Mouse (Mus musculus) hindbrain, embryonic 10.5 days (tissue): ENCODE results near the gene Gm765. TPM values are rescaled to one million over a fixed set of nuclear protein-coding genes. Genes with fewer than 3 reads are reported as not detected.

Experiments used
- DNase-seq: peaks from one replicate; pipeline ENCODE4 v3.0.0-alpha.2; 2017; ENCODE audit warnings: low spot score
- H3K27ac ChIP-seq: fragments of 300-500 bp; sonication (generic); 2 replicates; pipeline ENCODE4 v1.5.1; 2016; ENCODE audit warnings: mild to moderate bottlenecking, moderate library complexity
- H3K27me3 ChIP-seq: fragments of 300-500 bp; sonication (generic); 2 replicates; pipeline ENCODE4 v1.6.1; 2016; ENCODE audit warnings: mild to moderate bottlenecking; ENCODE audit not compliant: poor library complexity, insufficient read depth, severe bottlenecking
- H3K36me3 ChIP-seq: fragments of 300-500 bp; sonication (generic); 2 replicates; pipeline ENCODE4 v1.6.1; 2016; ENCODE audit warnings: mild to moderate bottlenecking, moderate library complexity
- H3K4me1 ChIP-seq: fragments of 300-500 bp; sonication (generic); replicated peaks from 2 replicates; pipeline ENCODE4 v1.6.1; 2016; ENCODE audit warnings: mild to moderate bottlenecking
- H3K4me3 ChIP-seq: fragments of 300-500 bp; sonication (generic); 2 replicates; pipeline ENCODE4 v1.5.1; 2016; ENCODE audit warnings: mild to moderate bottlenecking, moderate library complexity
- H3K9me3 ChIP-seq: fragments of 300-500 bp; sonication (generic); 2 replicates; pipeline ENCODE4 v1.6.1; 2016; ENCODE audit warnings: mild to moderate bottlenecking, moderate library complexity
- whole genome bisulfite sequencing: fragments of 180-500 bp; shearing (Covaris S2); methylation state at CpG from one replicate; pipeline ENCODE4 v1.1.7; 2016; 5-methylcytosine and 5-hydroxymethylcytosine counted together
- polyA plus RNA-seq: library from polyadenylated mRNA; unstranded; fragments of >200 nt; fragmentation: Nextera tagmentation; extraction: Ambion mirVana; gene quantifications from 2 replicates; pipeline ENCODE4 v1.2.1, GENCODE M21; 2016

Gm765 gene
- polyA plus RNA-seq: not detected in 2 replicates

- no peak within 1 kb of the TSS for H3K4me3 ChIP-seq
- DNase-seq: no peak
- no peaks in the 10 kb centered on the region for H3K9me3 ChIP-seq
- WGBS: 85% methylated on average over 5 of the region's 5 CpGs
- H3K27me3 ChIP-seq: no peaks in the 10 kb centered on the region
- no peaks in the 10 kb centered on the region for H3K36me3 ChIP-seq
- H3K27ac ChIP-seq: no peak within 1 kb of the TSS
- H3K4me1 ChIP-seq: no peaks in the 10 kb centered on the region
Observed at GRCm38 (mm10) chr6:98342654-98343053, at the start of gene Gm765. Gene Gm765 (minus strand): TSS chr6:98342754.

DNA sequence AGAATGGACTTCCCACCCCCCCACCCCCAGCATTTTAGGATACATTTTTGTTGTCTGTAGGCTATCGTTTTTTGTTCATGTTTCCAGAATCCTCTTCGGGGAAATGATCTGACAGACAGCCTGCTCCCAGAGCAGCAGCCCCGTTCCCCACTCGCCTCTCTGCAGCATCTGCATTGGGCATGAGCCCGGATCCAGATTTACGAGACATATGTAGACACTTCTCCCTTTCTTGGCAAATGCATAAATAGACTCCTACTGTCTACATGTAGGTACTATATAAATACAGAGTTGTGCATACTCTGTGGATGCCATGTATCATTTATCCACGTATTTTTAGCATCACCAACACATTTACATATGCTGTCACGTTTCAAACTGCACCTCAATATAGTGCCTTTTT lies 42.9 kb upstream of the Gm765 start:
- no peaks in the 10 kb centered on the region for H3K27me3 ChIP-seq
- H3K4me1 ChIP-seq: no peaks in the 10 kb centered on the region
- no peak overlapping the region for H3K27ac ChIP-seq
- 85% methylated on average over 8 of the region's 8 CpGs for WGBS
- H3K36me3 ChIP-seq: no peaks in the 10 kb centered on the region
- no peak for DNase-seq
- H3K9me3 ChIP-seq: no peaks in the 10 kb centered on the region
- H3K4me3 ChIP-seq: no peak overlapping the region

- no peaks in the 10 kb centered on the region for H3K4me1 ChIP-seq
- H3K36me3 ChIP-seq: no peaks in the 10 kb centered on the region
- no peaks in the 10 kb centered on the region for H3K27me3 ChIP-seq
- no peak overlapping the region for H3K27ac ChIP-seq
- no peak for DNase-seq
- no peaks in the 10 kb centered on the region for H3K9me3 ChIP-seq
- WGBS: 68% methylated on average over 8 of the region's 8 CpGs
- no peak overlapping the region for H3K4me3 ChIP-seq
Observed at GRCm38 (mm10) chr6:98384431-98384830, 41.9 kb upstream of the Gm765 start.

DNA sequence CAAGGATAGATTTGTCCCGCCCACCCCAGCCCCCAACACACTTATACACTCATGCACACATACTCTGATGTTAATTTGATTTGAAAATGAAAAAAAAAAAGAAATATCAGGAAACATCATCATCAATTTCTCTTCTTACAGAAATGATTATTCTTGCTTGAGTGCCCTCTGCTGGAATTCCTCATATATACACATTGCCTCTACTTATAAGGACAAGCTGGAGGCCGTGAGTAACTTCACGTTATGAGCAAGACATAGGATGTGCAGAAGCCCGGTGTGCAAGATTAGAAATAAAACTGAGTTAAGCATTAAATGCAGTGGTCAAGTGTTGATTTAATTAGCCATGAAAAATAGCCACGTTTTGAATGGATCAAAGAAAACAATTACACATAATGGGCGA lies 40.9 kb upstream of the Gm765 start:
- no peaks in the 10 kb centered on the region for H3K36me3 ChIP-seq
- no peak overlapping the region for H3K27ac ChIP-seq
- H3K9me3 ChIP-seq: no peaks in the 10 kb centered on the region
- no peaks in the 10 kb centered on the region for H3K27me3 ChIP-seq
- H3K4me3 ChIP-seq: no peak overlapping the region
- WGBS: 63% methylated on average over 6 of the region's 6 CpGs
- no peak for DNase-seq
- no peaks in the 10 kb centered on the region for H3K4me1 ChIP-seq

DNA sequence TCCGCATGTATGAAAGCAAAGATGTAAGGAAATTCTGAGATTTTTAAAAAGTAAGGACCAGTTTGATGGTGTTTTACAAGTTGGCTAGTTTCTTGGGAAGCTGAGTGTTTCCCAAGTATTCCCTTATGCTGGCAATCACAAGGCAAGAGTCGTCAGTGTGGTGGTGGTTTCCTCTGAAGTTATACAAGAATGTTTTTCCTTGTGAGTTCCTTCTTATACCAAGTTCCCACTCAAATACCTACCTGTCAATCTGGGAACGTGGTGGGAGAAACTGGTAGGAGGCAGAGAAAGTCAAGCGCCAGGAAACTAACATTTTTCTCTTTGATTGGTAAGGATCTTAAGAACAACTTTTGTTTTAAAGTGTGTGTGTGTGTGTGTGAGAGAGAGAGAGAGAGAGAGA lies 23.6 kb upstream of the Gm765 start:
- H3K27me3 ChIP-seq: no peaks in the 10 kb centered on the region
- H3K36me3 ChIP-seq: no peaks in the 10 kb centered on the region
- H3K9me3 ChIP-seq: no peaks in the 10 kb centered on the region
- no peak for DNase-seq
- 83% methylated on average over 4 of the region's 4 CpGs for WGBS
- no peaks in the 10 kb centered on the region for H3K4me1 ChIP-seq
- H3K4me3 ChIP-seq: no peak overlapping the region
- no peak overlapping the region for H3K27ac ChIP-seq

GRCm38 (mm10) chr6:98355271-98355670 lies 12.7 kb upstream of the Gm765 start:
- H3K4me3 ChIP-seq: no peak overlapping the region
- H3K9me3 ChIP-seq: no peaks in the 10 kb centered on the region
- WGBS: 89% methylated on average over 5 of the region's 5 CpGs
- H3K36me3 ChIP-seq: no peaks in the 10 kb centered on the region
- H3K27me3 ChIP-seq: no peaks in the 10 kb centered on the region
- H3K27ac ChIP-seq: no peak overlapping the region
- no peaks in the 10 kb centered on the region for H3K4me1 ChIP-seq
- no peak for DNase-seq

GRCm38 (mm10) chr6:98353285-98353684 lies 10.7 kb upstream of the Gm765 start:
- no peak for DNase-seq
- no peaks in the 10 kb centered on the region for H3K27me3 ChIP-seq
- 92% methylated on average over 3 of the region's 3 CpGs for WGBS
- H3K36me3 ChIP-seq: no peaks in the 10 kb centered on the region
- no peaks in the 10 kb centered on the region for H3K4me1 ChIP-seq
- H3K27ac ChIP-seq: no peak overlapping the region
- H3K9me3 ChIP-seq: no peaks in the 10 kb centered on the region
- H3K4me3 ChIP-seq: no peak overlapping the region

DNA sequence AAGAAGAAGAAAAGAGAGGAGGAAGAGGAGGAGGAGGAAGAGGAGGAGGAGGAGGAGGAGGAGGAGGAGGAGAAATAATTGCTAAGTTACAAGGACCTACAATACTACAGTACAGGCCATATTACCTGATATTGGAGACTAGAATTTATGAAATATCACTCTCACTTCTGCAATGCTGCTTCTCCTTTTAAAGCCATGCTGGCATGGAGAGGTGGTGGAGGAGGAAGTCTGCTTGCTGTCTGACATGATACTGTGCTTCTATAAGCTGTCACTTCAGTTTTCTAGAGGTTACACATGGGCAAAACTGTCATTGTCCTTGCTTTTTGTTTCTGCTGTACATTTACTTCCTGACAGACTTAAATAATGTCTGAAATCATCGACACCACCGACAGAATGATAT lies 9.8 kb downstream of the Gm765 start:
- no peak overlapping the region for H3K4me3 ChIP-seq
- DNase-seq: no peak
- H3K4me1 ChIP-seq: no peaks in the 10 kb centered on the region
- H3K27ac ChIP-seq: no peak overlapping the region
- WGBS: 88% methylated on average over 2 of the region's 2 CpGs
- no peaks in the 10 kb centered on the region for H3K27me3 ChIP-seq
- no peaks in the 10 kb centered on the region for H3K9me3 ChIP-seq
- no peaks in the 10 kb centered on the region for H3K36me3 ChIP-seq

DNA sequence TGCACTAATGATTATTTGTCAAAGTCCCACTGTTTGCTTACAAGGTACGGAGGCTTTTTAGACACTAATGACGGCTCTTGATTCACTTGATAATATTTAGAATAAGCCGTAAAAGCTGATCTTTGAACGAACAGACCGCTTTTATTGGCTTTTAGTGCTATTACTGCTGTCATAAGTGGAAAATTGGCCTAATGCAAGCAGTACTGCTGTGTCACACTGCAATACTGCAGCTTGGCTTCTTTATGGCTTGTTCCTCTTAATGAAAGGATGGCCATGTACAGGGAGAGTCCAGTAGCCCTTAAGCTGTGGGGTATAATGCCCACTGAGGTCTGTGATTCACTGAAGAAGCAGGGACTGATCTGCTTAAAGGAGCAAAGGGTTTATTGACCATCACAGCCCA lies 30.9 kb downstream of the Gm765 start:
- Histone ChIP-seq H3K4me3 (no peak overlapping the region), H3K27me3 (no peaks in the 10 kb centered on the region), H3K4me1 (no peaks in the 10 kb centered on the region), H3K9me3 (no peaks in the 10 kb centered on the region), H3K27ac (no peak overlapping the region), H3K36me3 (no peaks in the 10 kb centered on the region)
- WGBS: 95% methylated on average over 5 of the region's 5 CpGs
- DNase-seq: no peak

DNA sequence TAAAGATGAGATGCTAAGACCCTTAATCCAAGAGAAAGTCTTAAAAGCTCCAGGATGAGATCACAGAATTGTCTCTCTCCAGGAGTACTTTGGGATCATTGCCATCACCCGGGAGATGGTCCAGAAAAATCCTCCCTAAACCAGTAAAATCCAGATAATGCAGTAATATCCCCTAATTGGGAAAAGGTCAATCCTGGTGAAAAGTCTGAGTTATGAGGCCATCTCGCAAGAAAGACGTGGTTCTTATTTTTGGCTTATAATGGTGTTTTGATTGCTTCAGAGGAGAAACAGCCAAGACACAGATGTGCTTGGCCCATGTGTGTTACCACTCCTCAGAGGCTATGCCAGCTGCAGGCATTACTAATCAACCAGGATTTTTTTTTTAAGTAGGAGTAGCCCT lies 34.9 kb downstream of the Gm765 start:
- no peak for DNase-seq
- no peak overlapping the region for H3K4me3 ChIP-seq

GRCm38 (mm10) chr6:98307159-98307558 lies 35.4 kb downstream of the Gm765 start:
- Histone ChIP-seq H3K9me3 (no peaks in the 10 kb centered on the region), H3K27me3 (no peaks in the 10 kb centered on the region), H3K4me1 (no peaks in the 10 kb centered on the region), H3K4me3 (no peak overlapping the region), H3K27ac (no peak overlapping the region), H3K36me3 (no peaks in the 10 kb centered on the region)
- WGBS: 86% methylated on average over 7 of the region's 7 CpGs
- no peak for DNase-seq

More for the DNA sequence above, 34.9 kb downstream of the Gm765 start:
- H3K36me3 ChIP-seq: no peaks in the 10 kb centered on the region
- 90% methylated on average over 3 of the region's 3 CpGs for WGBS
- no peak overlapping the region for H3K27ac ChIP-seq
- H3K27me3 ChIP-seq: no peaks in the 10 kb centered on the region
- no peaks in the 10 kb centered on the region for H3K9me3 ChIP-seq
- no peaks in the 10 kb centered on the region for H3K4me1 ChIP-seq

GRCm38 (mm10) chr6:98292064-98292463 lies 50.5 kb downstream of the Gm765 start:
- no peak overlapping the region for H3K4me3 ChIP-seq
- H3K27ac ChIP-seq: no peak overlapping the region
- H3K9me3 ChIP-seq: no peaks in the 10 kb centered on the region
- 82% methylated on average over 5 of the region's 5 CpGs for WGBS
- no peaks in the 10 kb centered on the region for H3K36me3 ChIP-seq
- DNase-seq: no peak
- H3K4me1 ChIP-seq: no peaks in the 10 kb centered on the region
- H3K27me3 ChIP-seq: no peaks in the 10 kb centered on the region

DNA sequence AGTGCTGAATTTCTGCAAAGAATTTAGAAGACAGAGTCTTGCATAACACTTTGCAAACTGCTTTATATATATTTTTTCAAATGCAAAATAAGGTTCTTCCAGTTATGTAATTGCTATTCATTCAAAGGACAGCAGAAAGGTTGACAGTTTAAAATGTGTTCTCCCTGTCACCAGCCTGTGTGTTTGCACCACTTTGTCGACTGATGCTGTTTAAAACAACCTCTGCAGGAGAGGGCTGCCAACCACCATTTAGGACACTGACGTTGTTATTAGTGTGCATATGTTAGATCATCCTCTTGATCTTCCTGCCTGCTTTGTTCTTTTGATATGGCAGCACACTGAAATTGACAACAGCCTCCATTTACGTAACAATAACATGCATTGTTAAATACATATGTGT lies 54.2 kb downstream of the Gm765 start:
- 38% methylated on average over 3 of the region's 3 CpGs for WGBS
- Histone ChIP-seq H3K36me3 (no peaks in the 10 kb centered on the region), H3K27me3 (no peaks in the 10 kb centered on the region), H3K4me1 (no peaks in the 10 kb centered on the region), H3K9me3 (no peaks in the 10 kb centered on the region), H3K27ac (no peak overlapping the region), H3K4me3 (no peak overlapping the region)
- DNase-seq: no peak

- Histone ChIP-seq H3K36me3 (no peaks in the 10 kb centered on the region), H3K4me1 (no peaks in the 10 kb centered on the region), H3K9me3 (no peaks in the 10 kb centered on the region), H3K27me3 (no peaks in the 10 kb centered on the region), H3K4me3 (no peak overlapping the region), H3K27ac (no peak overlapping the region)
- DNase-seq: no peak
- WGBS: 81% methylated on average over 6 of the region's 6 CpGs
Observed at GRCm38 (mm10) chr6:98287521-98287920, 55.0 kb downstream of the Gm765 start.
